Mouse (Mus musculus) thymus, postnatal 36 days (tissue): ENCODE data around the gene Znhit2.

Experiments used
- DNase-seq, 2 experiments: peaks; one replicate each; pipeline ENCODE4 v3.0.0; 2022; ENCODE audit warnings: mixed read lengths in 2 of 2

Znhit2 gene

DNA sequence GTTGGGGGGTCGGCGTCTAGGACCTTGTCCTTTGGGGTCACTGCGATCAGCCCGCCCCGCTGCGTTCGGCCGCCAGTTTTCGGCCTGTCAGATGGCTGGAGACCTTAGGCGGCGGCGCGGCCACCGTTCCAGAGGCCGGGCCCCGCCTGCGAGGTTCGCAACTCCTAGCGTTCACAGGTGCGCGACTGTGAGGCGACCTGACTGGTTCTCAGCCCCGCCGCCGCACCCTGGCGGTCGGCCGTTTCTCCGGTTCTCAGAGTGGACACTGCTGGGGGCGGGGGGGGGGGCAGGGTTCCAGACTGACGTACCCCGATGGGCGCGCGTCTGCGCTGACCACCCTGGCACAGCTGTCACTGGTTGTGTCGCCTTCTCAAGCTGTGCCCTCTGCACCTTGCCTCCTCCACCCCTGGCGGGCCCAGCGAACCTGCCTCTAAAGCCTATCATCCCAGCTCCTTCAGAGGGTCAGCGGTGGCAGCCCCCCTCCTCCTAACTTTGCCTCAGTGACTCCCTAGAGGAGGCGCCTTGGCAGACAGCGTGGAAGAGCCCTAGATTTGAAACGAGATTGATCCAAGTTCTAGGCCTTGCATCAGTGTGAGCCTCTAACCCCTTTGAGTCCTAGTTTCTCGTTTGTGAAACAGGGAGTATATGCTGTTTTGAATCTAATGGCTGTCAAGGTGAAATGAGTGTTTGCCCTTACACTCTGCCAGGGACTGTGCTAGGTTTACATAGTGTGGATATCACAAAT is 13.7 kb upstream of the Znhit2 start:
- DNase-seq = no peak

DNA sequence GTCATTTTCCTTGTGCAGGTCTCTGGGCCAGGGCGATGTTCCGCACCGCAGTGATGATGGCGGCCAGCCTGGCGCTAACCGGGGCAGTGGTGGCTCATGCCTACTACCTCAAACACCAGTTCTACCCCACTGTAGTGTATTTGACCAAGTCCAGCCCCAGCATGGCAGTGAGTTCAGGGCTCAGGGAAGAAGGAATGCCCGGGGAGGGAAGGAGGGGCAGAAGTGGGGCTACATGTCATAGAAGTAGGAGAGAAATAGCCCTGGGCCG is 13.2 kb upstream of the Znhit2 start:
- no peak for DNase-seq

DNA sequence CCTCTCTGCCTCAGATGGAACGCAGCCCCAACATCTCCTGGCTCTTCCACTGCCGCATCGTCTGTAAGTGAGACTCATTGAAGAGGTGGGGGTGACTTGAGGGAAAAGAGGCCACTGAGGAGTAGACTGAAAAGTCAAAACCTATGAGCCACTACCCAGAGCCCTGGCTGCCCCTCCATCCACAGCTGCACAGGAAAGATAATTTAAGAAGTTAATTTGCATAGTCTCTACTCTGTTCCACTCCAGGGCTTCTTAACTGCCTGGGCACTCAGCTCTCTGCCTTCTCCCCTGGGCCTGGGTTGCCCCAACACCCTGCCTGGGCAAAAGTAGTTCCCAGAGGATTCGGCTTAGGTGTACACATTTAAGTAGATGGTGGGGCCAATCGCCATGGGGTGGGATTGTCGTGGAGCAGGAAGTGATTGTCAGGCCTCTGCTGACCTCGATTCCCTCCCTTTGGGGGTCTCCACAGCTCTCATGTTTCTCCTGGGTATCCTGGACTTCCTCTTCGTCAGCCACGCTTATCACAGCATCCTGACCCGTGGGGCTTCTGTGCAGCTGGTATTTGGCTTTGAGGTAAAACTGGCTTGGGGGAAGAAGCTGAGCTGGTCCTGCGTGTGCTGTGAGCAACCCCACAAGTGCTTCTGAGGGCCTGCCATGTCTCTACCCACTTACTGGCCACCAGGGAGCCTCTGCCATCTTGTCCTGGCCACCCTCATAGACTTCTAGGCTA is 12.1 kb upstream of the Znhit2 start:
- no peak for DNase-seq

DNA sequence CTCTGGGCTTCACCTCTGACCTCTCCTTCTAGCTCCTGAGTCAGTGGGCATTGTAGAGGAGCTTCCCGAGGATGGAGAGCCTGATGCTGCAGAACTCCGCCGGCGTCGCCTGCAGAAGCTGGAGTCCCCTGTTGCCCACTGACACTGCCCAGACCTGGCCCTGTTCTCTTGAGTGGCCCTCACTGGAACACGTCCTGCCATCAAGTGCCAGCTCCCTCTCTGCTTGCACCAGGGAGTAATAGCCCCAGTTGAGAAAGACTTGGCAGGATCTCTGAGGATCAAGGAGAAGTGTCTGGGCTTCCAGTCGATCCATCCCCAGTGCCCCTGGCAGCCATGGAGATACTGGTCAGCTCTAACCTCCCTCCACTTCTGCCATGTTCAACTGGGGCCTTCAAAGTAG is 8.5 kb upstream of the Znhit2 start:
- no peak for DNase-seq

DNA sequence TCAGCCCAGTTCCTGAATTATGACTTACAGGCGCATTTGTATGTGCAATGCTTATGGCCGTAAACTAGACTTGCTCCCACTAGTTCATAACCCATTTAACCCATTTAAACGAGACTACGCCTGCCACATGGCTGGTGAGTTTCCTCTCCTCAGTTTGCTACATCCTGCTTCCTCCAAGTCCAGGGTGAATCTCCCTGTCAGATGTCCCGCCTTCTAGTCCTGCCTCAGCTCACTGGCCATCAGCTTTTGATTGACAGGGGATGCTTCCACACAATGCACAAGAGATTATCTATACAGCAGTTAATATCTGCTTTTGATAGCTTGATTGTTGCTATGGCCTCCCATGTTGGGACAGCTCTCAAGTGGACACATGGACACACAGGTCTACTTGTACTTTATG is 6.7 kb upstream of the Znhit2 start:
- no peak for DNase-seq

DNA sequence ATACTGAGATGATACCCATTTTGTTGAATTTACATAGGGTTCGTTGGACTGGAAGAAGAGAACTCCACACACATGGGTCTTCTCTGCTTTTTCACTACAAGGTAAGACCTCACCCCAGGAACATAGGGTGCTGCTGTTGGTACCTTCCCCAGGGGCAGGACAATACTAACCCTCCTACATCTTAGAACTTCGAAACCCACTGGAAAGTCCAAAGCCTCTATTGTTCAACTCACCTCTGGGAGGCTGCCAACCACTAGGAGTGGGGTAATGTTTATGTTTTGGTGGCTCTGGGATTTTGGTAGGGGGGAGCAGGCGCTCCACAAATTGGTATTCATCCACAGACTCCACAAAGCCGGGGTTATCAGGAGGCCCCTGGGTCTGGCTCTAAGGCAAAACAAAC is 4.3 kb upstream of the Znhit2 start:
- no peak for DNase-seq

DNA sequence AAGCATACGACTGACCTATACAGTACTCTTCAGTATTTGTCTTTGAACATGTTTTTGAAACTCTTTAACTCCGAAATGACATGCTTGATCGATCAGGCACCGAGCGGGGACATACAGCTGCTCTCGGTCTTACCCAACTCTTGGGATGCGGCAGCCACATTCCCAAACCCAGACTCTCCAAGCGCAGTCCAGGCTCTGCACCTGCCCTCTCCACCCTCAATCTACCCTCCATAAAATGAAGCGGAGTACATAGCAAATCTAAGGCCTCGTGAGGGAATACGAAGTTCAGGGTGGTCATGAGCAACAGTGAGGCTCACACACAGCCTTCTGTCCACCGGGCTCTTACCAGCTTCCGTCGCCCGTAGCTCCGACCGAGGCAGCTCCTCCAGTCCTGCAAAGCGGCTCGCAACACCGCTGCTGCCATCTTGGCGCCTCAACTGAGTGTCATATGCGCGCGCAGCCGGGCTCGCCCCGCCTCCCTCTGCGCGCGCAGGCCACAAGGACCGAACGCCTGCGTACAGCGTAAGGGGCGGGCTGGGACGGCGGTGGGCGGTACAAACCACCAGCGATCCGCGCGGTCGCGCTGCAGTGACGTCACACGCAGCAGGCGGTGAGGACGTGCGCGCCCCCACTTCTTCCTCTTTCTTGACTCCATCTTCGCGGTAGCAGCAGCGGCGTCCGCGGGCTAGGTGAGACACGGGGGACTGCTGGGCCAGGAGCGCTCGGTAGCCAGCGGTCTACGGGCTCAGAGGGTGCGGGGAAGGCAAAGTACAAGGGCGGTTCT is 3.5 kb upstream of the Znhit2 start, which contains the start of the genes Mrpl49 and Fau:
Gene Mrpl49, minus strand, starts transcription at position 473 of the 784 bp plus-strand sequence.
Gene Fau, plus strand, starts transcription at position 532 of the 784 bp plus-strand sequence.
- DNase-seq = peak; percentile 99

DNA sequence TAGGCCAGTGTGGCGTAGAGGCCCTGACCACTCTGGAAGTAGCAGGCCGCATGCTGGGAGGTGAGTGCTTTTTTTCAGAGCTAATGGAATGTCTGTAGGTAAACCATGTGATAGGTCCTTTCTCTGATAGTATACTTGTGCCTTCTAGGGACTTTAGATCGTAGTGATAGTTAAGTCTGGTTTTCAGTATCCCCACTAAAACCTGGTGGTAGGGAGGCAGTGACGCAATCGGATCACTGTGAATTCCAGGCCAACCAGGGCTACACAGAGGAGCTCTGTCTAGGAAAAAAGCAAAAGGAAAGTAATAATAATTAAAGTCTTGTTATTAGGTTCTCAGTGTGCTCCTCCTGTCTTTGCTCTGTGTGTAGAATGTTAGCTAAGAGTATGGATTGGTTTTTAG is 2.5 kb upstream of the Znhit2 start:
- no peak for DNase-seq

DNA sequence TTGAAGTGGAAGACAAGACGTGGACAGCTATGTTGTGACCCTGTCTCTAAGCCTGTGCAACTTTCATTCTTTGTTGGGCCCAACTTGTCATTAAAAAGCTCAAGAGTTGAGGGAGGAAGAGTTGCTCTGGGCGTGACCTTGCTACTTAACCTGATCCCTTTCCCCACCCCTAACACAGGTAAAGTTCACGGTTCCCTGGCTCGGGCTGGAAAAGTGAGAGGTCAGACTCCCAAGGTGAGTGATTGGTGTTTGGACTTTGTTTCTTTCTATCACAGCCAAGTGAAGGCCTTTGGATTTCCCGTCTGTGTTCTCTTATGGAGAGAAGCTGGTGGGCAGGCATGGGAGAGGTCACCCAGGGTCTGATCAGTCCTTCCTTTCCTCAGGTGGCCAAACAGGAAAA is 2.0 kb upstream of the Znhit2 start:
- DNase-seq = no peak

DNA sequence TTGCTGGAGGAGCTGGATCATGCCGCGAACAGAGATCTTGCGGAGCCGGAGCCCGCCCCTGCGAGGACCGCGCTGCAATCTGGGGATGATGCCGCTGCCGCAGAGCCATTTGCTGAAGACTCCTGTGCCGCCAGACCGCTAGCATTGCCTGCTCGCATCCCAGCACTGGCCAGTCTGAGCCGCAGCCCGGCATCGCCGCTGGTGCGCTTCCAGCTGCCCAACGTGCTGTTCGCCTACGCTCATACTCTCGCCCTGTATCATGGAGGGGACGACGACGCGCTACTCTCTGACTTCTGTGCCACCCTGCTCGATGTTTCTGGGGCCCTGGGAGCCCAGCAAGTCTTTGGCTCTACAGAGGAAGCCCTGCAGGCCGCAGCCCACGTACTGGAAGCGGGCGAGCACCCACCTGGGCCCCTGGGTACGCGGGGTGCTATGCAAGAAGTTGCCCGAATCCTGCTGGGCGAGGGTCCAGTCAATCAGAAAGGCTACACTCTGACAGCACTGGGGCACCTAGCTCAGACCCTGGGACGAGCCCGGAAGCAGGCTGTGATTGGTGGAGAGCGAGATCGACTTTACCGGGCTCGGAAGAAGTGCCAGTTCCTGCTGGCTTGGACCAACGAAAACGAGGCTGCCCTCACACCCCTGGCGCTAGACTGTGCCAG is 780 bp downstream of the Znhit2 start:
- DNase-seq = peak; percentile 72 to 77

DNA sequence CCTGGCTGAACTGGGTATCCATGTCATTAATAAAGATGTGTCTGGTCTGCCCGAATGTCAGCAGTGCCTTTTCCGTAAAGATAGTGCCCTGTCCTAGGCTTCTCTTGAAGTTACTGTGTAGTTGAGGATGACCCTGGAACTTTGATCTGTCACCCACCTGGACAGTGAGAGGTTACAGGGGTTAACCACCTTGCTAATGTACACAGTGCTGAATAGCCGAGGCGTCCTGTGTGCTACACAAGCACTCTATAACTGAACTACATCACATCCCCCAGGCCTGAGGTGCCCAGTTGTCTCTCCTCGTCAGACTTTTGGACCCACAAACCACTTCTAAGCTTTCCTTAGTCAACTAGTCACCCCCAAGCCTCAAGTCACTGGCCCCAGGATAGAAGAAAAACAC is 1.4 kb downstream of the Znhit2 start:
- no peak for DNase-seq

DNA sequence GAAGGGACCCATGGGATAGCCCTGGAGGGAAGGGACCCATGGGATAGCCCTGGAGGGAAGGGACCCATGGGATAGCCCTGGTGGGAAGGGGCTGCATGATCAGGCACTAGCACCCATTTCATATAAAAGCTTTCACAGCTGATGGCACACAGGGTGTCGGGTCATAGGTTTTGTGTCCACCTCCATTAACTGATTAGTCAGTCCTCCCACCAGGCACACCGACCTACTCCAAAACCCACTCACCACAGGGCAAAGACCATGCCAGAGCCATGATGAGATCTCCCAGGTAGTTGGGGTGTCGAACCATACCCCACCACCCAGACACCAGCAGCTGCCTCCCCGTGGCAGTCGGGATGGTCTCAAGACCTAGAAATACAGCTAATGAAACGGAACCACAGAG is 2.1 kb downstream of the Znhit2 start:
- no peak for DNase-seq

DNA sequence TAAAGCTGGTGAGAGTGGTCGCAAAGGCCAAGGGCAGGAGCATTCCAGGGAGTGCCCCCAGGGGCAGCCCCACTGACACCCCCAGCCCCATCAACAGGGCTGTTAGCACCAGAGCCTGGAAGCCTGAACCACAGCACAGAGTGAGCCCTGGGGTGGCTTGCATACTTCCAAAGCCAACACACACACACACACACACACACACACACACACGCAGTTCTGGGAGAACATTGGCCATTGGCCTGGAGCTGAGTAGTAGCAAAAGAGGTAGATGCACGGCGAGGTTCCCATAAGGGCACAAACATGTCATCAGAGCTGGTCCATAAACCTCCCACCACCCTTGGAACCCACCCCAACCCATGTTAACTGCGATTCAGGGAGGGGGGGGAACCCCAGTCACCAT is 5.6 kb downstream of the Znhit2 start:
- no peak for DNase-seq

DNA sequence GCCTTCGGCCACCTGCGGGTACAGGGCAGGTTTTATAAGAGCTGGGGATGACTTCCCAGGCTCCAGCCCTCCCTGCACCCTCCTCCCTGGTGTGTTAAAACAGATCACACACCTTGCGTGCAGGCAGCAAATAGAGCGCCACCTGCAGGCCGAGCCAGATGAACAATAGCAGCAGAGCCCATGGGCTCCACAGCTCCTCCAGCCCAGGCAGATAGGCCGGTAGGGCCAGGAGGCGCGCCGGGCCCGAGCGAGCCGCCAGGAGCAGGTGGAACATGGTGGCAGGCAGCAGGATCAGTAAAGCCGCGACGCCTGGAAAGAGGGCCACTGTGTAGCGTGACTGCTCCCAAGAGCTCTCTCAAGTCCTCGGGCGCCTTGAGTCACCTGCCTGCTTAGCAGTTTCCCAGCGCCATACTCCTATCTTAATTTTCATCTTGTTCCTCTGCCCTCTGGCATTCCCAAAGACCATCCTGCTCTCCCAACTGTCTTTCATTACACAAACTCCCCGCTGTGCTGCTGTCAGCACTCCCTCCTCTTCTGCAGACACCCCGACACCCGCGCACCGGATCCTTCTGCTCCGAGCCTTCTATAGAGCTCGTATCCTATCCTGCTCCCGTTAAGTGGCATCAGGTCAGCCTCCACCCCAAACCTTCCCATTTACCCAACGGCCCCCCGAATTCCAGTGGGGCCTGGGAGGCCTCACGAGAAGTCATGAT is 6.2 kb downstream of the Znhit2 start:
- peak; percentile 84 for DNase-seq

DNA sequence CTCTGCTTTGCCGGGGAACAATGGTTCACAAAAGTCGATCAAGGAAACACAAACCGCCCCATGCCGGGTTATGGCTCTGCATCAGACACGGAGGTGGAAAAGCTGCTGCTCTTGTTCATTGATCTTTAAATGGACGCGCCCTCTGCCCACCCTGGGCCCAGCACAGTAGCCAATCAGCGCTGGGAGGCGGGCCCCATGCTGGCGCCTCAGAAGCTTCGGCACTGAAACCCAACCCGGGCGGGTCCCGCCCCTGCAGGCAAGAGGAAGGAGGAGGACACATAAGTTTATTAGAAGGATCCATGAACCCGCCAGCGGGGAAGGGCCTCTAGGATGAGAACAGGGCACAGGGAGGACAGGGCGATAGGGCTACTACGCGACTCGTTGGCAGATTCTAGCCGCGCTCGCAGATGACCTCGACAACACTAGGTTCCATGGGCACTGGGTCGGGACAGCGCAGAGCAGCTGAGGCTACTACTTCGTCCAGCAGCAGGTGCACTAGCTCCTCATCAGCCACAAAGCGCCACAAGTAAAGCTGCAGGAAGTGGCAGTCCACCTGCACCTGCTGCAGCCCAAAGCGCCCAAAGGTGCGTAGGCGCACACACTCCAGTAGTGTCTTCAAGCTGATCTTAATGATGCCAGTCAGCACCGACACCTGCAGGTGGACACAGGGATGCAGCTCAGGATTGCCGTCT is 6.9 kb downstream of the Znhit2 start, which contains the start of gene Tm7sf2:
Gene Tm7sf2, minus strand, starts transcription at position 650 of the 692 bp plus-strand sequence.
- DNase-seq = peak; percentile 83 to 89

DNA sequence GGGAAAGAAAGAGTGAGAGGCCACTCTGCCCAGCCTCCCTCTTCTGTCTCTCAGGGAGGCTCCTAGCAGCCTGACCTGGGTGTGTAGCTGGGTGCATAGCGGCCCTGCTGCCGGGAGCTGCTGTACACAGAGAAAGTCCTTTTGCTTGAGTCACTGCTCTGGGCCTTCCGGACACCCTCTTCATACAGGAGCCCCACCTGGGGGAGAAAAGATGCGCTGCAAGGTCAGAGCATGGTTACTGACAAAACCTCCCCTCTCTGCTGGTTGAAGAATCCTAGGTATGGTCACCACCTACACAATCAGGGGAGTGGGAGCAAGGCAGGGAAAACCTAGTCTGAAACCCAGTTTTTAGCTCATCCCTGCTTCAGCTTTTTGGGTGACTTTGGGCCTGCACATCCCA is 8.0 kb downstream of the Znhit2 start:
- DNase-seq = peak in 1 of 2 experiments; percentile 41

DNA sequence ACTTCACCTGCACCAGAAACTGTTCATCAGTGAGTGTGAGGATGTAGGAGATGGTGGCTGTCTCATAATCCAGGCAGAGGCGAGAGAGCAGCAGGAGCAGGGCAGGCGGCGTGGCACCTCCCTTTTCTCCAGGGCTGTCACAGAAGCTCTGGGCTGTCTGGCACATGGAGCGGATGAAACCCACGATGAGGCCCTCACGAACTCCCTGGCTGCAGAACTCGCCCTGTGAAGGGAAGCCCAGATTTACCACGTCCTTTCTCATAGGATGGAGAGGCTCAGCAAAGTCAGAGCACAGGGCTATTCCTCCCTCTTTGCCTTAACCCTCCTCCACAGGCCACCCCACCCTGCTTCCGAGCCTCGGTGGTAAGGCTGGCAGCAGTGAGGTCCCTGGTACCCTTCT is 8.9 kb downstream of the Znhit2 start:
- no peak for DNase-seq

DNA sequence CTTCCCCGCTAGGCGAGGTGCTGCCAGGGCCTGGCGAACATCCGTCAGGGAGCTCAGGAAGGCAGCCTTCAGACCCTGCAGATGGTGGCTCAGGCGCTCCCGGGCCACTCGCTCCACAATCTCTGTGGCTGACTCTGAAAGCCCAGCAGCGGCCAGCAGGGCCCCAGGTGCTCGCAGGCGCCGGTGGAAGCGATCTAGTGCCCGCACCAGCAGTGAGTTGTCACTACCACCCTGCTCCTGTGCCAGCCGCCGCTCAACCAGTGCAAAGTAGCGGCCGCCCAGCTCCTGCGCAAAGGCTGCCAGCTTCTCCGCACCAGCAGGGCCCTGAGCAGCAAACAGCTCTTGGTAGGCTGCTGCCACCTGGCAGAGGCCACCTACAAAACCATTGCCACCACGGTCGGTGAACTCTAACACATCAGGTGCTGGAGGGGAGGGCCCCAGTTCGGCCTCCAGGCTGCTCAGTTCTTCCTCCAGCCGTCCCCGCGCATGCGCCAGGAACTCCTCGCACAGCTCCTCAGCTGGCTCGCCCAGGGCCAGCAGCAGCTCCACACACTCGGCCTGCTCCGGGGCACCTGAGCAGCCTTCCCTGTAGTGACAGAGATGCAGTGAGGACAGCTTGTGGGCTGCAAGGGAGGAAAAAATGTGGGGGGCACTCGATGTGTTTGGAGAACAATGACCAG is 9.7 kb downstream of the Znhit2 start:
- DNase-seq = no peak

DNA sequence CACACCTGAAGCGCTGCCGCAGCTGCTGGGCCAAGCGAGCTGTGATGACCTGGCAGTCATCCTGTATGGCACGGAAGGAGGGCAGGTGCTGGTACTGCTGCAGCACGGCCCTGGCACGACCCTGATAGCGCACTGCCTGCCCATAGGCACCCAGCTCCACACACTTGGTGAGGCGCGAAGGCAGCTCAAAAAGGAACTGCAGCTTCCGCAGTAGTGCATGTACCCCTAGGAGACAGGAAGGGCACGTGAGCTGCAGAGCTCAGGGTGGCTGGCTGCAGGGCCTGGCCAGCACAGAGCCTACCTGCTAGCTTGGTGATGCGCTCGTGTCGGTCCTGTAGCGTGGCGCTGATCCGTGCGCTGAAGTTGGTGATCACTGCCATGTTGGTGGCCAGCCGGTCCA is 10.3 kb downstream of the Znhit2 start:
- DNase-seq = no peak

DNA sequence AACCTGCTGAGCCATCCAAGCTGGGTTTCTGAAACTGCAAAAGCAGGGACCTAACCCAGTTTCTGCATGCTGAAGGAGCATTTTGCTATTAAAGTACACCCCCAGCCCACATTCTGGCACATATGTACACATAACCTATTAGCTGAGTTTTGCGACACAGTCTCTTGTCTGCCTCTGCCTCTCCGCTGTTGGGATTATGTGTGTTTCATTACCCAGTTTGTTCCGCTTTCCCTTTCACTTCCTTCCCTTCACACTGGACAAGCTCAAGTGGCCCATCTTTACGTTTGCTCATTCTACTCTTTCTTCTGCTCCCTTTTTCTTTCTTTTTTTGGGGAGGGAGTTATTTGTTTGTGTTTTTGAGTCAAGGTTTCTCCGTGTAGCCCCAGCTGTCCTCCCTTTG is 12.9 kb downstream of the Znhit2 start:
- DNase-seq = no peak
